Mouse (Mus musculus) urinary bladder, postnatal 25 days (tissue): ENCODE data around the gene Ndufa6.

Experiments
- DNase-seq: peaks from one replicate; pipeline ENCODE4 v3.0.0; 2022; ENCODE audit warnings: low spot score

Ndufa6 gene

DNA sequence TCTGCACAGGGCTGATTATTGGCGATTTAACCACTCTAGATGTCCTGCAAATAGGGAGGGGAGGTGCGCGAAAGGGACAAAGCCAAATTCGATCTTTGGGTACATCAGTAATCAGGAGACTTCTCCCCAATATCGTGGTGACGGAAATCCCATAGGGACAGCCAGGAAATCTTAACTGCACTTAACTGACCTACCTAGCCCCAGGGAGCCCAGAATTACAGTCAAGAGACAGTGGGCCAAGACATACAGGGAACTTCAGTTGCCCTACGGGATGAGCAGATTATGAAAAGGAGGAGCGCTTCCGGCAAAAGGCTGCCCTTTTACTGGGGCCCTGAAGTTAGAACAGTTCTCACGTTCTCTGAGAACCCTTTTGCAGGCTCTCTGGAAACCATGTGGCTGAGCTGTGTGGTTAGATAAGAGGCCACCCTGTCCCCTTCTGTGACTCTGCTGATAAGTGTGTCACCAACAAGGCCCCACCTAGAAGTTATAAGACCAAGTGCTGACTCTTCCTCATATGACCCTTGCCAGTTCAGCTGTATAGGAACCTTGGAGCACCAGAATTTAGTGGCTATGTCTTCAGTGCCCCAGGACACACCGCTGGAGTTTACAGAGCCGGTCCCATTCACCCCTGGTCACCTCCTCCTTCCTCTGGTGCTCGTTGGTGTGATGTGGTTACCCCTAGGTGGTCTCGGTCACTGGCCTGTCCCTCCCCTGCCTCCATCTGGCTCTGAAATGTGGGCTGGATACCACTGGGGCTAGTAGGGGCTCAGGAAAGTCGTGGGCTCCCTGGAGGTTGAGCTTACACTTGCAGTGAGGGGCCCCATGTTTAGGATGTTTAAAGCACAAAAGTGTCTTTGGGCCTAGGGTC, 12.2 kb downstream of the Ndufa6 start:
- DNase-seq: no peak

GRCm38 (mm10) chr15:82341036-82341501, 13.1 kb downstream of the Ndufa6 start:
- peak; percentile 60 for DNase-seq

DNA sequence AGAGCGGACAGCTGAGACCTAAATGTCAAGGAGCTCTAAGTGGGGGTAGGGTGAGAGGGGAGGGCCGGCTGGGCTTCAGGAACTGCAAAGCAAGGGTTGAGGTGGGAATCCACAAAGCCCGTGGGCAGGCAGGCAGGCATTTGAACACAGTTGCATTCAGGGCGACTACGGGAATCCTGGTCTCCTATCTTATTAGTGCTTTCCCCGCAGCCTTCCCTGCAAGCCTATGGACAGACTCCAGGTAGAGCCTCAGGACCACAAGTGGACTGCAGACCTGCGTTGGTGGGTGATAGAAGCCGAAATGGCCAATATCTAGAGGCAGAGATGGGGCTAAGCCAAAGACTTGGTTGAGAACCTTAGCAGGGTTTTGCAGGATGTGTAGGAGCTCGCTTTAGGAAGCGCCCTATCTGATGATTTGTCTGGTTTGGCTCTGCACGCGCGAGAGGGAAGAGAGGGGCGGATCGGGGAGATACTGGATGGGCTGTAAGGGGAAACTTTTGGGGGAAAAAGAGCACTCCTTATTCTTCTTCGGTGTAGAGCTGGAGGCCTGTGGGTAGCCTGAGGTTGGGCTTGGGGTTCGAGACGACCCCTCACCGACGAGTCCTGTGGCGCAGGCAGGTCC, 13.6 kb downstream of the Ndufa6 start:
- no peak for DNase-seq

GRCm38 (mm10) chr15:82339634-82340254, 14.4 kb downstream of the Ndufa6 start:
- no peak for DNase-seq

GRCm38 (mm10) chr15:82339150-82339549, 15.0 kb downstream of the Ndufa6 start:
- no peak for DNase-seq

GRCm38 (mm10) chr15:82338593-82339112, 15.5 kb downstream of the Ndufa6 start, which contains the start of the genes Naga, Pheta2 and Smdt1:
TSS of gene Naga (minus strand) at chr15:82338925.
TSS of gene Pheta2 (plus strand) at chr15:82338942.
TSS of gene Smdt1 (plus strand) at chr15:82338959.
- peak; percentile 95 for DNase-seq

- DNase-seq: no peak
Observed at GRCm38 (mm10) chr15:82337875-82338274, 16.2 kb downstream of the Ndufa6 start.

GRCm38 (mm10) chr15:82336629-82337028, 17.5 kb downstream of the Ndufa6 start:
- no peak for DNase-seq

- DNase-seq: no peak
Observed at GRCm38 (mm10) chr15:82335194-82335593, 18.9 kb downstream of the Ndufa6 start.

DNA sequence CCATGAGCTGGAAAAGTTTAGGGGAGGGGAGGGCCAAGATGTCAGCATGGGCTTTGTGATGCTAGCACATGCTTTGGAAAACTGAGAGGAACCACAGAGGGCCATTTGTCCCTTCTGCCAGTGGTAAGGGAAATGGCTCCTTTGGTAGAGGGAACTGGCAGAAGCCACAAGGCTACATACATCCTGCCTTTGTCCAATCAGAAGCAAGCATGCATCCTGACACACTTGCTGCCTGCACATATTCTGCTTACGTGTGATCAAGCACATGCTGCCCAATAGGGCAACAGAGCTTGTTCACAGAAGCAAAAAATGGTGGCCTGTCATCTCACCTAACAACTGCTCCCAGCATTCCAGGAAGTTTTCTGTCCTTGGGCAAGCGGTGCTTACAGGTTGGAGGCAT, 28.7 kb downstream of the Ndufa6 start:
- DNase-seq: no peak

DNA sequence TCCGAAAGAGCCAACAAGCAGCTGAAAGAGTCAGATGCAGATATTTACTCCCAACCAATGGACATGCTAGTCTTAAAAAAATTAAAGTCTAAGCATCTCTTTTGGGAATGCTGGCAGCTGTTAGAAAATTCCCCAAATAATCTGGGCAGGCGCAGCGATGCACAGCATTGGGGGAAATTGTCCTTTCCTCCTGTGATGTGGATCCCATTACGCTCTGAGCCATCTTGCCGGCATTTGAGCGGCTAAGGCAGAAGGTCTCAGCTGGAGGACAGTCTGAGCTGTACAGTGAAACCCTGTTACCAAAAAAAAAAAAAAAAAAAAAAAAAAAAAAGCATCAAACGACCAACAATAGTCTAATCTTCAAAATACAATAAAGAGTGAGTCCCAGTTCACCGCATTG, 31.9 kb downstream of the Ndufa6 start:
- no peak for DNase-seq

DNA sequence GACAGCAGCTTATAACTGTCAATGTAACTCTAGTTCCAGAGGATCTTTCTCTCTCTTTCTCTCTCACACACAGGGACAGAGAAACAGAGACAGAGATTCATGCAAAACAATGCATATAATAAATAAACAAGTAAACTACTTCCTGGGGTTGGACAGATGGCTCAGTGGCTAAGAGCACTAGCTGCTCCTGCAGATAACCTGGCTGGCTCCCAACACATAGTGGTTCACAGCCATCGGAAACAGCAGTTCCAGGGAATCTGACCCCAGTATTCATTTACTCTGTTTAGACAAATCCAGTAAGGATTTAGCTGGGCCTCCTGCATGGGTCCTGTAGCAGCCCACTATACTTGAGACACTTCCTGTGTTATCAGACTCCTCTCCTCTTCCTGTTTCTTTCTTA, 34.5 kb downstream of the Ndufa6 start:
- DNase-seq: no peak

DNA sequence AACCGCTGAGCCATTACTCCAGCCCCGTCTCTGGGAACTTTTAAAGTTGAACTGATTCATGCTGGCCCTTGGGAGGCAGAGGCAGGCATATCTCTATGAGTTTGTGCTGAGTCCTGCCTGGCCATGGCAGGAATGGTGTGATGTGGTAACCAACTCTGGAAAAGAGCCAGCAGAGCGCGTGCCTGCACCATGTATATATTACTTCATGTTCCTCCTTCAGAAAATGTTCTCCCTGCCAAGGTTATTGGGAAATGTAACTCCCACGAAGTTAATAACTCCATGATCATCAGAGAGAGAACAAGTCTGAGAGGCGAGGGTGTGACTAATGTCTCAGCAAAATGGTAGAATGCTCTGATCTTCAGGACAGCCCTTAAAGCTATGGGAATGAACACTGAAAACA, 36.3 kb downstream of the Ndufa6 start:
- DNase-seq: no peak

GRCm38 (mm10) chr15:82308416-82308815, 45.7 kb downstream of the Ndufa6 start:
- no peak for DNase-seq

DNA sequence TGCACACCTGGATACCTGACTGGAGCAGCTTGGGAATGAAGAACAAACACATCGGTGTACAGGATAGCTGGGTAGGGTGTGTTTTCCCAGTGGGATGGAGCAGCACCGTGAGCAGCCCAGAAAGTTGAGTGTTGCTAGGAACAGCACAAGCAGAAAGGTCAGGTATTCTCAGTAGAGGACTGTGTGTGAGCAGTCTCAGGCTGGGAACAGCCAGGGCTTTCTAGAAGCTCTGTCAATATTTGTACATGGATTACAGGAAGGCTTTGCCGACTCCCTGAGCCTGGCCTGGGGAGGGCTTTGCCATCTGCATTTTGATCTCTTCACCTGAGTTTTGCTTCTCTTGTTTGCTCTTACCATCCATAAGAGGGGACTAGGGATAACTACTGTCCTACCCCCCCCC, 47.0 kb downstream of the Ndufa6 start:
- DNase-seq: no peak
